Mouse (Mus musculus) frontal cortex, postnatal 25 days (tissue): Measurements from ENCODE around the gene Nrxn2.

Experiments
- DNase-seq, 2 experiments: peaks; one replicate each; pipeline ENCODE4 v3.0.0; 2022; ENCODE audit warnings: low spot score in 2 of 2

Nrxn2 gene

DNA sequence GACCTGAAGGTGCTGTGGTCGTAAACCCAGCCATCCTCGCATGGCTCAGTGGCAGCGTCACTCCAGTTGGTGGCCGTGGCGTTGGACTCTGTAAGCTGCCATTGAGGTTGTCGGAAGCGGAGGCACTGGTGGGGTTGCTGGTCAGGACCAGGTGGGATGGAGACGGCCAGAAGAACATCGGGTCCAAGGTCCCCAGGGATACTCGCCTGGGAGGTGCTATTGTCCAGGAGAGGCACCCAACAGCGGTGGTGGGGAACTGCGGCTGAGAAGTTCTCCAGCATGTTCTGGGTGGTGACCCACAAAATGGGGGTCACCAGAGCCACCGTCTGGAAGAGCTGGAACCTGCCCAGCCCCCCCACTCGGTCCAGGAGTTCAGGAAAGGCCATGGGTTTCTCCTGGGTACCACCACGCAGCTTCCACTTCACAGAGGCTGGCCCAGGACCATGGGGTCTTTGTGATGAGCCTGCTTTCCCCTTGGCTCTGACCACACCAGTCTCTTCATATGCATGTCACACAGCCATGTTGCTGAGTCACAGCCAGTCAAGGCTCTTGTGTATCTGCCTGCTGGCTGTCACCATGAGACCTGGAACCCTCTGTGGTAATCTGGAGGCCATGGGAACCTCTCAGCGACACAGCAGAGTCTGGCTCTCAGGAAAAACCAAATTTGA, 124.0 kb downstream of the Nrxn2 start, which contains the start of gene Slc22a12:
Gene Slc22a12, minus strand, starts transcription at position 666 of the 668 bp plus-strand sequence.
- DNase-seq, result no peak

DNA sequence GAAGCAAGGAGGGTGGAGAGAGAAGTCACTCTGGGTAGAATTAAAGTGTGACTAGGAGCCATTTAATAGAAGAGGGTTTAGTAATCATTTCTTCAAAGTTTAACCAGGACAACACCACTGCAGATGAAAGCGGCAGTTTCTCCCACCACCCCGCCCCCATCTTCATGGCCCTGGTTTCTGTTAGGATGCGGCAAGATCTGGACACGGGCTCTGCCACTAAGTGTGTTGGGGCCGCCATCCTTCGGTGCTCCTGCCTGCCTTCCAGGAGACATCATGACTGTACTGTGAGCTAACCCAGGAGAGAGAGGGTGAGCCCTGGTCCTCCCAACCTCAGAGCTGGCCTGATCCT, 124.5 kb downstream of the Nrxn2 start:
- no peak for DNase-seq

DNA sequence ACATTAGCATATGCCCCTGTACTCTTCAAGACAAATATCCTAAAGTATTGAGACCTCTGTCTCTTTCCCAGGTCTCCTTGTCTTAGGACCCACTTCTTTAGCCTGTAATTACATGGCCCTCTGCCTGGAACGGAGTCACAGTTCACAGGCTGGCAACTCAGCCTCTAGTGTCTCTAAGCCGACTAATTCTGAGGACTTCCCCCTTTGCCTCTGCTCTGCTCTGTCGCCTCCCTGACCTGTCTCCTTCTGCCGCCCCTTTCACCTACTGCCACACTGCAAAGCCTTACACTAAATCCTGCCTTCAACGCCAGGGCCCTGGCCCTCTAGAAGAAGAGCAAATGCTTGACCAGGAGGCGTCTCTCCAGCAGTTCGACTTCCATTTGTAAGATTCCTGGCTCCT, 125.0 kb downstream of the Nrxn2 start:
- no peak for DNase-seq

DNA sequence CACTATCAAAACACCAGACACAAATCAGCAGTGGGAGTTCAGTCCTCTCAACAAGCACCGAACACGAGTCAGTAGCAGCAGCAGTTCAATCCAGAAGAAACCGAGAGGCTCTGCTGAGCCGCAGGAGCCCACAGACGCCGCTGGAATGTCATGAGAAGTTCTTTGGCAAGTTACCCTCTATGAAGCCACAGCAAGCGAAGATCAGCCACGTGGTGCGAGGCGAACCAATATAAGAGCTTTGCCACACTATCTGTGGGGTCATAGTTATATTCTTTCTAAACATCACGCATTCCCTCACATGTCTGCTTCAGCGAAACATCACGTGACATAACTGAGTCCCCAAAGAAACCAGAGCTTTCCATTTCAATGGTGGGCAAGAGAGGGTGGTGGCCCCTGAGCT, 126.2 kb downstream of the Nrxn2 start:
- DNase-seq, result no peak

DNA sequence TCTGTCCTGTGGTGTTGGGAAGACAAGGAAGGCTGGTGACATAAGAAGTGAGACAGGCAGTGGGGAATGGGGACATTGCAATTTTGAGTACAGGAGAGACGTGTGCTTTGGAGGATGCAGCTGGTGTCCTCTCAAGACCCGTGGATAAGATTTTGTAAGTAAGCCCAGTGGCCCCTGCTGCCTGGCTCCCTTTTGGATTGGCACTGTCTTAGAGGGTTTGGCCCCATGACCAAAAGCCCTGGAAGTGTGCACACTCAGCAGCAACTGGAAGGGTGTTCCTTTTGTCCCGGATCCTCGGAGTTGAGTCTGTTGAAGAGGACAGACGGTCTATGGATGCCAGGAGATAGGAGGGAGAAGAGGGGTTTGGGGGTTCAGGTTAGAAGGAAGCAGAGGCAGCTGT, 127.0 kb downstream of the Nrxn2 start:
- DNase-seq, result no peak

DNA sequence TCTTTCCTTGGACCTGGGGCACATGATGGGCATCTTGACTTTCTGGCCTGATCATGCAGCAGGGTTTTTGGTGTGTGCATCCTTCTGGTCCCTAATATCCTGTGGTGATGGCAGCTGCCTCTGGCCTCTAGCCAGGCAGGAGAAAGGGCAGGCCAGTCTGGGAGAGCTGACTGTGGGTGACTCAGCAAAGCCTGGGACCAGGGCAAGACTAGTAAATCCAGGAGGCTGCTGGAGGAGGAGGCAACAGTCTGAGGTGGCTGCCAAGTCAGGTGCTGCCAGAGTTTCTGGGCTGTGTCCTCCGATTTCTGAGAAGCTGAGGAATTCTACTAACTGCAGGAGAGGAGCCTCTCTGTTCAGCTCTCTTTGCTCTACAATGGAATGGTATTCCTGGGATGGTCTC, 127.6 kb downstream of the Nrxn2 start:
- DNase-seq, result no peak

DNA sequence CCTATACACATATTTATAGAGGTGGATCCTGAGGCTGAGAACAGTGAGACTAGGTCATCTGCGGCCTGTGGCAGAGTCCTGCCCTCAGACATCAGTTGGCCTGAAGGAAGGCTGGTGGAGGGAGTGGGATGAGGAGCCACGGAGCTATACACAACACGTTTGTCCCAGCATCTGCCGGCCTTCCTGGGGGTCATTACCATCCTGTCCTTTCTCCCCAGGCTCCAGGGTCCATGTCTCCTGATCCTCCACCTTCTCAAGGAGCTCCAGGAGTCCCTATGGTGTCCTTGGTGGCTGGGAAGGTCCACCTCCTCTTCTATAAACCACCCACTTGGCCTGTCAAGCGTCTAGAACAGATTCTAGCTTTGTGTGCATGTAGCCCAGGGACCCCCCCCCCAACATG, 129.3 kb downstream of the Nrxn2 start:
- no peak for DNase-seq

DNA sequence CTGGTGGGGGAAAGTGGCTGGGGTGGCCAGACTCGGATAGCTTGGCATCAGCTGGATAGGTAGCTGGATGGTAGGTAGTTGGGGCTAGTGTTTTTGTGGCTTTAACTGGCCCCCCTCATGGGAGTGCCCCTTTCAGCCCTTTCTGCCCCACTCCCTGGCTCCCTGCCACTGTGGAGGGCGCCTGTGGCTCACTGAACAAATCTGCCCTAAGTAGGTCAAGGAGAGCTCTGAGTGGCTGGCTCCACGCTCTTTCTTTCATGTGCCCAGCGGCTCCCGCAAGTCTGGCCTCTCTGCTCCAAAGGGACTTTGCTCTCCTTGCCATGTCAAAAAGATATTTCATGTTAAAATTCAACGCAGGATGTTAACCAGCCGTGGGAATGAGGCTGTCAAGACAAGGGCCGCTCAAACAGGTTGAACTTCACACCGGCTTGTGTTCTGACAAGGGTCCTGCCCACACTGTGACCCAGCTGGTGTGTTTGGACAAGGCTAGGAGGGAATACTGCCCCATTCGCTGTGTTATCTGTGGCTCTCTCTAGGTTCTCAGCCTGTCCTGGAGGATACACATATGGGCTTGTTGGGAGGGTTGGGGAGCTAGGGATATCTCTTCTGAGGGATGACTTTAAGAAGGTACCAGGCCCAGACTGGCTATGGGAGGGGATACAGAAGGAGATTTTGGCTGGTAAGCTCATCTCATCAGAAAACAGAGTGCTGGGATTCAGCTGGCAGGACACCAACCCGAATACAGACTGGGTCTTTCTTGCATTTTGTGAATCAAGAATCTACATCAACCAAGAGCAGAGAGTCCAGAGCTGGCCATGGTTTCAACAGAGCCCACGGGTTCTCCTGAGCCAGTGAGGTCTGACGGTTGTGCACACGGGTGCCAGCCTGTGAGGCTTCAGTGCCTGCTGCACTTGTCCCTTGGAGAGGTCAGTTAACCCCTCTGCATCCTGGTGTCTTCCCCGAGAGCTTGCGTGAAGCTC, 130.2 kb downstream of the Nrxn2 start:
- DNase-seq, result no peak

DNA sequence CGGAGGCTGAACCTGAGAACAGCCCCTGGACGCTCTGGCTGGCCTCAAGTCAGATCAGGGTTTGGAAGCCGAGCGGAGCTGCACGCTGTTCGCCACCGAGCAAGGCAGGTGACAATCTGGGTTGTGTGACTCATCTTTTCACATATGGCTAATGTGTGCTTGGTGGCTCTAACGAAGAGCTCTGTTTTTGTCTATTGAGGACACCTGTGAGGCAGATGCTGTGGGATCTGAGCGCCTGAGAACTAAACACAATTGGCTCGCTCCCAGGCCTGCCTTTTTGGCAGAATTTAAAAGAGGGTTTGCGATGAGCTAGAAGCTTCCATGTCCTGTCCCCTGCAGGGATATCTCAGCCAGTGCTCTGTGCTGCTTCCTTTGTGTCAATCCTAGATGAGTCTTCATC, 131.0 kb downstream of the Nrxn2 start:
- DNase-seq, result no peak

DNA sequence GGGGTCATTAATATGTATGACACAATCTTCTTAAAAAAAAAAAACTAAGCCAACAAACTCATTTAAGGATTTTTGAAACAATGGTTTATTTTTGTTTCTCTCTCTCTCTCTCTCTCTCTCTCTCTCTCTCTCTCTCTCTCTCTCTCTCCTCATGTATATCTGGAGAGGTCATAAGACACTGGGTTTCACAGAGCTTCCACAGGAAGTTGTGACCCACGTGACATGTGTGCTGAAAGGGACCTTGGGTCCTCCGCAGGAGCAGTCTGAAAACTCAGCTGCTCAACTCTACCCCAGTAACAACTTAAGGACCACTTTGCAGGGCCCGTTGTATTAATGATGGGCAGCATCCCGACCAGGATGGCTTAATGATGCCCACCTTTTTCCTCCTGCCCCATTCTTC, 132.7 kb downstream of the Nrxn2 start:
- no peak for DNase-seq

DNA sequence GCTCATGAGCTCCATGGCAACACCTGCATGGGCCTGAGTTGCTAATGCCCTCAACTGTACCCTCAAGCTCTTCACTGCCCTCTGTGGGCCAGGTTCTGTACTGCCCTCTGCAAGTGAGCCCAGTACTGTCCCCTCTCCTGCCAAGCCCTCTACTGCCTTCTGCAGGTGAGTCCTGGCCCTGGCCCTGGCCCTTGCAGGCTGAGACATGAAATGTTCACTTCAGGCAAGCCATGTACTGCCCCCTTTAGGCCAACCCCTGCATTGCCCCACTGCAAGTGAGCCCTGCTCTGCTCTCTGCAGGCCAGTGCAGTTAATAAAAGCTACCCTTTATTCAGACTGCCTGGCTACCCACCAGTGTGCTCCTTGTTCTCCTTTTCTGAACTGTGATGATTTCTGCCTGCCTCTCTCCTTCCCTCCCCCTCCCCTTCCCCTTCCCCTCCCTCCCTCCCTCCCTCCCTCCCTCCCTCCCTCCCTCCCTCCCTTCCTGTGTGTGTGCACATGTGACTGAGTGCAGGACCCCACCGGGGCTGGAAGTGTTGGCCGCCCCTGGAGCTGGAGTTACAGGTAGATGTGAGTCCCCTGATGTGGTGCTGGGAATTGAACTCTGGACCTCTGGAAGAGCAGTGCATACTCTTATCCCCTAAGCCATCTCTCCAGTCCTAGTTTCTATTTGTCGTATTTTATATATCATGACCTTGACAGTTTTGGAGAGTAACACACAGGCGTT, 133.9 kb downstream of the Nrxn2 start:
- DNase-seq, result no peak

DNA sequence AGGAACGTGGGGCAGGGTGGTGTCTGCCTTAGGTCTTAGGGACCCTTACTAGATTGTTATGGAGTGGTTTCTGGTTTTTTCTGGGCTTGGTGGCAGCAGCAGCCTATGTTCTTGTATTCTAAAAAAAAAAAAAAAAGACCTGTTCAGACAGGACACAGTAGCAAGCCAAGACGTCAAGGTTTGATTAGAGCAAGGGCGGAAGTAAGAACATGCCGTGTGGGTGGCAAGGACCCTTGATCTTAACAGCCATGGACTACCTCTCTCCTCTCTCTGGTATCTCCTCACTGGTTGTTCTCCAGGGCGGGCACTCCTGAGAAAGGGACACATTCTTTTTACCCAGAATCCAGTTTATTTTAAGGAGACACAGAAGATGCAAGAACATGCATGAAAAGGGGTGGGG, 134.6 kb downstream of the Nrxn2 start:
- DNase-seq, result no peak

DNA sequence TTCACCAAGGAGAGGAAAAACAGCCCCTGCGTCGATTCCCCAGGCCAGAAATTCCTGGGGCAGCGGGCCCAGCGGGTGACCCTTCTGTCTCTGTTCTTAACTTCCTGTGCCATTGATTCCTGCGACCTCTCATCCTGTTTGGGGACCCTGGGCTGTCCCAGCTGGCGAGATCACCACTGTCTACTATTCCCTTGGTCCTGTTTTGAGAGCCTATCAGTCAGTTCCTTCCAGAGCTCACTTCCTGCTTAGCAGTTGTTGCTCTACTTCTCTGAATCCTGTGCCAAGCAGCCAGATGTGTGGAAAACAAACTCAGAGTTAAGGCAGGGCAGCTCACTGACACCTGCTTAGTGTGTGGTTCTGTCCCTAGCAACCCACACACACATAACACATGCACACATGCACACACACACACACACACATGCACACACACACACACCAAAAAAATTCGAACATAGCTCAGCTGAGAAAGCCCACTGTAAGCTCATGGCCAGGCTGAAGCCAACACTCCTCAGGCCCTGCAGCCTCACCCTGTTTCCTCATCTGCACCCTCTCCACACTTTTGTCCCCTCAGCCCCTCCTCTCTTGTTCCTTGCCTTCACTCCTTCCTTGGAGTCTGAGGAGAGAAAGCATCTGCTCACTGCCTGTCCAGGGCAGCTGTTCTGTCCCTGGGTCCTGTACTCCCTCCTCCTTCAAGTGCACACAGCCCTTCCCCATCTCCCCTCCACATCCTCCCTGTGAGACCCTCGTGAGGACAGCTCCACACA, 135.5 kb downstream of the Nrxn2 start:
- no peak for DNase-seq

DNA sequence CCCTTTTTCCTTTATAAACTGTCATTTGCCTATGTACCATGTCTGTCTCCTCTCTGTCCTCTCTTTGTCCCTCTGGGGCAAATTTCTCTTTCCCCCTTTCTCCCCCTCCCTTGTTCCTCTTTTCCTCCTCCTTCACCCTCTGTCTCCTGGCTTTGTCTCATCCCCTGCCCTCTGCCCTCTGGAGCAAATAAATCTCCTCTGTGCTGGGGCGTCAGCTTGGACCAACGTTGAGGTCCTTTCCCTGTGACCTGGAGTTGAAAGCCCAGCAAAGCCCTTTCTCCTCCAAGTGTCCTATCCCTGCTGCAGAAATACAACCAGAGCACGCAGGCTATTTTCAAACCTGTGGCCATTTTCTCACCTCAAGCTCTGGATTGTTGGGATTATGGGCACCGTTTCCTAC, 141.0 kb downstream of the Nrxn2 start:
- no peak for DNase-seq

DNA sequence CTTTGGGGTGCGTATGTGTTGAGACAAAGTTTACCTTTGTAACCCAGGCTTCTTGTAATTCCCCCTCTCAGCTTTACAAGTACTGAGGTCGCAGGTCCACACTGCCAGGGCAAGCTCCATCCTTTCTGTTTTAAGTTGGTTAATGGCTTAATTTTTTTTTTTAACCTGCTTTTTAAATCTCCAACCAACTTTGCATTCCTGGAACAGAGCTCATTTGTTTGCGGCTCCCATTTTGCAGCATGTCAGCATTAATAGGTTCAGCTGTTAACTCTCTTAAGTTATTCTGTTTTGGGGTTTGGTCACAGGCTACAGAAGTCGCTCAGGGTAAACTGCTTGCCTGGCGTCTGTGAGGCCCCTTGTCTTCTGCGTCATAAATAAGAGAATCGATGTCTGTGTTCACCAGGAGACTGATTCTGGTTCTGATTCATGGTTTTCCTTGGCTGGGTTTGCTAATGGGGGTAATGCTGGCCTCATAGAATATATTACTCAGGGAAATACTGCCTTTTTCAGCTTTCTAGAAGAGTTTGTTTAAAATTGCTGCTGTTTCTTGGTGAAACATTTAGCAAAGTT, 141.8 kb downstream of the Nrxn2 start:
- no peak for DNase-seq

DNA sequence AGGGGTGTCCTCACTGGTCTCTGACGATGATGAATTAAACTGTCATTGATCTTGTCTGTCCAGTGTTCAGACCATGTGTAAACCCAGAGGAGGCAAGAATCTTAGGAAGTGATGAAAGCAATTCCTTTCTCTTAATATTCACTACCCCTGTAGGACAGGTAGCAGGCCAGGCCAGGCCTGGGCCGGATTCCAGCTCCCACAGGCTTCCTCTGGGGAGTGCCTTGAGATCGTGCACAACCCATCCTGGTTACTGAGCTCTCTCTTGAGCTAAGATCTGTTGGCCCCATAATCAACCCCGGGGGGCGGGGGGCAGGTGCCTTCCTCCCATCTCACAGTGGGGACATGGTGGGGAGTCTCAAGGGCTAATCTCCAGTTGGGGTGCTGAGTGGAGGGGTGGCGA, 146.6 kb downstream of the Nrxn2 start:
- DNase-seq, result no peak

DNA sequence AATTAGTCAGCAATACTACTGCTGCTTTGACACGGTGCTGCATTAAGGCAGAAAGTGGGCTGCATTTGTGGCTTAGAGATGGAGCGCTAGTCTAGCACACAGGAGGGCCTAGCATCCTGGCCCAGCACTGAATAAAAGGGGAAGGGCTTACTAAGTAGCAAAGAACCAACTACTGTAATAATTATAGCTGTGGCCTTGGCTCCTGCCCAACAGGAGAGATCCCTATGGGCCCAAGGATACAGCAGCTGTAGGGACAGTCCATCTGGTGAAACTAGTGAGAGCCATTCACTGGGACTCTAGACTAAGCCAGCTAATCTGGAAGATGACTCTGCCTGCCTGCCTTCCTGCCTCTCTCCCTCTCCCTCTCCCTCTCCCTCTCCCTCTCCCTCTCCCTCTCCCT, 147.9 kb downstream of the Nrxn2 start:
- no peak for DNase-seq

DNA sequence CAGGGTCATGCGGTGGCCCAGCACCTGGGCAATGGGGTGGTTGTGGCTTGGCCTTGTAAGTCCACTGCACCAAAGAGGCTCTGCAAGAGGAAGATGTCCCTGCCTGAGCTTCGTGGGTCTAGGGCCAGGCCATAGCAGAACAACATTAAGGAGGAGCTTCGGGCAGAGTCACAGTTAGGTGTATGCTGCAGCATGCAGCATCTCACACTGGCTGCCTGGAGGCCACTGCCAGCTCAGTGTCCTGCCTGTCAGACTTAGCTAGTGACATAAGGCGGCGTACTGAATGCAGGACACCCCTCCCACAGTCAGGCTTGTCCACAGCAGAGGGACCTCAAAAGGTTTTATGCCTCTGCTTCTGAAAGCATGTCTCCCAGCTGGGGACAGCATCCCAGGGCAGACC, 150.5 kb downstream of the Nrxn2 start:
- no peak for DNase-seq

DNA sequence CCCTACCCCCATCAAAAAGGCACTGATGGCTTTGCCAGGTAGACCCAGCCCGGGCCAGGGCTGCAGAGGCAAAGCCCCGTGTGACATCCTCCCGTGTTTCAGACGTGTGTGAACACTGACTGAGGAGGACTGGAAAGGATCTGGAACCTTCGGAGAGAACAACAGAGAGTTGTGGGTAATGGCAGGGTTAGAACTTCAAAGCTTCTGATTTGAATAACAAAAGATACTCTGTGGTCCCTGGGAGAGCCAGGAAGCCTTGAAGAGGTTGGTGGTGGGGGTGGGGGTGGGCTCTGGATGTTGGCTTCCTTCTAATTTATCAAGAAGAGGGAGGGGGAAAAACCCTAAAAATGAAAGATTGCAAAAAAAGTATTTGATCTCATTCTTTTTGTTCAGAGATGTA, 151.0 kb downstream of the Nrxn2 start:
- no peak for DNase-seq

DNA sequence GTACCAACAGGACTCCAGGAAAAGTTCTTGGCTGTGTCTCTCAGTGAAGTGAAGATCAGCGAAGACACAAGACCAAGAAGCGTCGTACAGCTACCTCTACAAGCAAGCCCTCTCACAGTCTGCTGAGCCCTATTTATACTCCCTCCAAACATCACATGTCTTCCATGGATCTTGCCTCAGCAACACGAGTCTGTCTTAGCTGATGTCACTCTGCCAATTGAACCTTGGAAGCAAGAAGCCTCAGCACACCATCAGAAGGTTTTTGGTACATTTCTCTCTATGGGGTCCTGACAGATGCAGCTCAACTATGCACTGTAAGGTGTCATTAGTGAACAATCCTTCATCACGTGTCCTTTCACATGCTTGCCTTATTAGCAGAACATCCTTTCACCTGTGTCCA, 152.9 kb downstream of the Nrxn2 start:
- no peak for DNase-seq

DNA sequence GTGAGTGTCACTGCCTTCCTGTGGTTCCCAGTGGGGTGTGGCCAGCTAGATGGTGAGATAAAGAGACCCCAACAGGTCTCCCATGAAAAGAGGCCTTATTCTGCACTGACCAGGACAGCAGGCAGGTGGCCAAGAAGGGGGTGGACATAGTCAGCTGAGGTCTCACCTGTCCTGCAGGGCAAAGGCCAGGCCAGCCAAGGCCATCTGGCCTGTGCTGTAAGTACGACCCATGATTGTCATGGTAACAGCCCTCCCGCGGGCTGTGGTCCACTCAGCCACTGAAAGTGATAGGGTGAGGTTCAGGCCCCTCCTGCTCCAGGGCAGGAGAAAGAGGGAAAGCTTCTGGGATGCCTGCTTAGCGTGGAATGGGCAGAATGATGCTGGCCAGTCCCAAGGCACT, 153.5 kb downstream of the Nrxn2 start:
- DNase-seq, result no peak
